ENCODE assay signal across 15 mouse cellular contexts in the genomic region with DNA sequence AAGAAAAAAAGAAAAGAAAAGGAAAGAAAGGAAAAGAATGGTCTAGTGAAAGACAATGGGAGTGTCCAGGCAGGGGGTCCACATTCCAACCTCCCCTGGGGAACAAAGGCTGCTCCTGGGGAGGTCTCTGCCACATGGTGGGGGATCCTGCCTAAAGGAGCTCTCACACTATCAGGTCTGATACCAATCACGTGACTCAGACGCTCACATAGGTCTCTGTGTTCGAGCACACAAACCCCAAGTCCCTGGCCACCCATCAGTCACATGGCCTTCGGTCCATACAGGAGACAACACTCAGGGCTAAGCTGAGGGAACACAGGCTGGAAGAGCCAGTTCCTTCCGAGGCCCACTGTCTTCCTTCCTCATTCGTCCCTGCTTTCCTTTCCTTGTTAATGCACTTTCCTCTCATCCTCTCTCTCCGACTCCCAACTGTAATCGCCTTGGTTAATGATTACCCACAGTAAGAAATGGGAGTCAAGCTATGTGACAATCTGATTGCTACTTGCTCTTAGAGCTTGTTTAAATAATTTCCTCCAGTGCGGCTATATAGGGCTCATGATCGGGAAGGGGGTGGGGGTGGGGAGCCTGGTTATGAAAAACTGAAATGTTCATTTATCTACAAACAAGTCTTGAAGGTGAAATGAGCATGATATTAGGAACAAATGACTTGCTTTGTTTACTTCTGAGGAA. TPM values are rescaled to one million over a fixed set of nuclear protein-coding genes. Genes with fewer than 3 reads are reported as not detected.
DNase-seq lines count a peak whose midpoint lies in the region; ATAC-seq lines count a peak whose summit lies in the region.
"Had no signal": no experiment of that assay in that cellular context is flagged by ENCODE, and none has a peak within 500 bp of the region (broad histone marks: within the 10 kb centered on the region; RNA-seq: fewer than 3 reads in every experiment).

No protein-coding gene starts in this region.

- no peak for DNase-seq in lung, postnatal 36 days
- no peak for DNase-seq in liver, embryonic 13.5 days
- DNase-seq in neural tube, embryonic 10.5 days (ENCODE audit: extremely low spot score, low spot score): no peak
- DNase-seq in cerebellum, adult 8-10 months: no peak
- DNase-seq: cerebellum, adult 11 months; gastrocnemius, postnatal 36 days; right cerebral cortex, postnatal 14 days; thymus, postnatal 14 days had no signal

- H3K4me2 ChIP-seq in lung, embryonic 16.5 days (ENCODE audit: low read depth, low read length): peak overlapping the region; percentile 36
- peak overlapping the region; percentile 33 for H3K4me2 ChIP-seq in intestine, embryonic 15.5 days (replicated peaks)
- H3K4me2 ChIP-seq in liver, embryonic 13.5 days: peak overlapping the region; percentile 34
- H3K4me2 ChIP-seq: heart, embryonic 15.5 days; hindbrain, embryonic 15.5 days had no signal

- no peak overlapping the region for H3K9ac ChIP-seq in lung, embryonic 16.5 days (ENCODE audit: low read length)
- H3K9ac ChIP-seq in intestine, embryonic 15.5 days: no peak overlapping the region
- H3K9ac ChIP-seq in liver, embryonic 13.5 days: no peak overlapping the region
- H3K9ac ChIP-seq: heart, embryonic 15.5 days; hindbrain, embryonic 15.5 days had no signal

- no peak overlapping the region for H3K4me3 ChIP-seq in lung, embryonic 16.5 days (ENCODE audit: low read length)
- no peak overlapping the region for H3K4me3 ChIP-seq in intestine, embryonic 15.5 days (replicated peaks)
- H3K4me3 ChIP-seq in liver, embryonic 13.5 days (replicated peaks): no peak overlapping the region
- H3K4me3 ChIP-seq: heart, embryonic 15.5 days; hindbrain, embryonic 15.5 days had no signal

- no peaks in the 10 kb centered on the region for H3K27me3 ChIP-seq in lung, embryonic 16.5 days (ENCODE audit: control insufficient read depth, insufficient read depth, low read depth, low read length)
- H3K27me3 ChIP-seq in intestine, embryonic 15.5 days (replicated peaks): no peaks in the 10 kb centered on the region
- no peaks in the 10 kb centered on the region for H3K27me3 ChIP-seq in liver, embryonic 13.5 days
- H3K27me3 ChIP-seq: heart, embryonic 15.5 days; hindbrain, embryonic 15.5 days had no signal

- H3K27ac ChIP-seq in lung, embryonic 16.5 days (ENCODE audit: low read length): peak overlapping the region; percentile 72
- H3K27ac ChIP-seq in intestine, embryonic 15.5 days: peak overlapping the region; percentile 73
- H3K27ac ChIP-seq in liver, embryonic 13.5 days: peak overlapping the region; percentile 45; the same call in 1 of the 2 replicates
- H3K27ac ChIP-seq: heart, embryonic 15.5 days; hindbrain, embryonic 15.5 days; macrophage had no signal

- no peaks in the 10 kb centered on the region for H3K9me3 ChIP-seq in lung, embryonic 16.5 days (ENCODE audit: control insufficient read depth, low read length)
- H3K9me3 ChIP-seq in intestine, embryonic 15.5 days: no peaks in the 10 kb centered on the region
- H3K9me3 ChIP-seq in liver, embryonic 13.5 days (replicated peaks): no peaks in the 10 kb centered on the region
- H3K9me3 ChIP-seq: heart, embryonic 15.5 days; hindbrain, embryonic 15.5 days had no signal

- H3K36me3 ChIP-seq in lung, embryonic 16.5 days (ENCODE audit: control insufficient read depth, insufficient read depth, low read length): no peaks in the 10 kb centered on the region
- no peaks in the 10 kb centered on the region for H3K36me3 ChIP-seq in intestine, embryonic 15.5 days
- H3K36me3 ChIP-seq in liver, embryonic 13.5 days: no peaks in the 10 kb centered on the region
- H3K36me3 ChIP-seq: heart, embryonic 15.5 days; hindbrain, embryonic 15.5 days had no signal

- WGBS in lung, embryonic 16.5 days: 41% methylated on average over 10 of the region's 10 CpGs
- WGBS in intestine, embryonic 15.5 days: 52% methylated on average over 10 of the region's 10 CpGs
- 48% methylated on average over 10 of the region's 10 CpGs for WGBS in liver, embryonic 13.5 days (ENCODE audit: insufficient replicate concordance)

- H3K4me1 ChIP-seq in lung, embryonic 16.5 days (replicated peaks; ENCODE audit: control insufficient read depth, insufficient read depth, low read length): peaks cover 7% of the 10 kb centered on the region
- peaks cover 4% of the 10 kb centered on the region; the same call in 1 of the 2 replicates for H3K4me1 ChIP-seq in intestine, embryonic 15.5 days (replicated peaks)
- H3K4me1 ChIP-seq in liver, embryonic 13.5 days (replicated peaks): peaks cover 11% of the 10 kb centered on the region; the same call in 1 of the 2 replicates
- H3K4me1 ChIP-seq: heart, embryonic 15.5 days; hindbrain, embryonic 15.5 days had no signal

- ATAC-seq in lung, embryonic 16.5 days (ENCODE audit: low read depth): peak; percentile 62
- peak; percentile 75 for ATAC-seq in intestine, embryonic 15.5 days
- ATAC-seq in liver, embryonic 13.5 days (ENCODE audit: low read depth): peak; percentile 36; the same call in 1 of the 2 replicates
- no peak for ATAC-seq in frontal cortex, adult (ENCODE audit: low TSS enrichment)

RNA-seq across cellular contexts. Expression of a gene that starts 38.7 kb away (rescaled TPM):
- 1.4 and 2.3 TPM in 2 replicates for polyA plus RNA-seq in lung, embryonic 16.5 days (2015; fragmentation: Nextera tagmentation; extraction: Ambion mirVana)
- 1.6 and 2.4 TPM in 2 replicates for polyA plus RNA-seq in intestine, embryonic 15.5 days (2015; fragmentation: Nextera tagmentation; extraction: Ambion mirVana)
- not detected in 2 replicates for polyA plus RNA-seq in liver, embryonic 13.5 days (2015; fragmentation: Nextera tagmentation; extraction: Ambion mirVana)
- polyA plus RNA-seq: frontal cortex, adult 2 months; hindbrain, embryonic 15.5 days; macrophage had no signal
